Mouse (Mus musculus): ENCODE data around the gene Slc10a6.
A peak's percentile ranks its signal among the peaks of the same experiment; 100 is the strongest.

The Slc10a6 gene

DNA sequence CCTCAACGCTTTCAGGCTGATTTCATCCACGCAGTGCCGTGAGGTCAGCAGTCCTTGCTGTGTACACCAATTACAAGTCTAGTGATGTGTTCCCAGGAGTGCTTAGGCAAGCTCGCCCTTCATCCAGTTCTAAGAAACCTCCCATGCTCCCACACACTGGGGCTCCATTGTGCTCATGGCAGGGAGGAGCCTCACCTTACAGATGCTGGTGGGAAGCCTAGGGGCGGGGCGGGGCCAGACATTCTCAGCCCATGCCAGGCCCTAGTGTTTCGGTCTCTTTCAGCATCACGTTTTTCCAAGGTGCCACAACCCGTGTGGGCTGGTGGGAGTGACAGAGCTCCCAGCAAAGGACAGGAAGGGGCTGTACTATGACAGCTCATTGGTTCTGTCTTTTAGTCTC is 12.0 kb downstream of the Slc10a6 start:
- no peak for DNase-seq (ENCODE audit: low spot score)

GRCm38 (mm10) chr5:103614356-103614755 is 14.8 kb downstream of the Slc10a6 start:
- no peak for DNase-seq (ENCODE audit: low spot score)

DNA sequence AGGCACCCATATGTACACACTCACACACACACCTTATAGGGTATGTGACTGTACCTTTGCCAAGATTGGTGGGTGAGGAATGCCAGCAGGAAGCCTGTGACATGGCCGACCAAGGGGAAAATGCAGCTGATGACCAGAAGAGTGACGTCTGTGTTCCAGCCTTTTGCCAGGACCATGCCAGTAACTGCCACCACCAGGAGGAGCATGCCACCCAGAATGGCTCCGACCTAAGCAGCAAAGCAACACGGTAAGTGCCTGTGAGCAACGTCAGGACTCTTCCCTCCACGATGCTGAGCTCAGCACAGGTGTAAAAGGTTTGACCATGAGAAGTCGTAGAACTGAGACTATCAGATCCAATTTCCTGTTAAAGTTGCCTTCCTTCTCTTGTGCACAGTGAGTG is 16.9 kb downstream of the Slc10a6 start:
- DNase-seq (ENCODE audit: low spot score), result no peak

GRCm38 (mm10) chr5:103610856-103611472 is 18.2 kb downstream of the Slc10a6 start:
- no peak for DNase-seq (ENCODE audit: low spot score)

DNA sequence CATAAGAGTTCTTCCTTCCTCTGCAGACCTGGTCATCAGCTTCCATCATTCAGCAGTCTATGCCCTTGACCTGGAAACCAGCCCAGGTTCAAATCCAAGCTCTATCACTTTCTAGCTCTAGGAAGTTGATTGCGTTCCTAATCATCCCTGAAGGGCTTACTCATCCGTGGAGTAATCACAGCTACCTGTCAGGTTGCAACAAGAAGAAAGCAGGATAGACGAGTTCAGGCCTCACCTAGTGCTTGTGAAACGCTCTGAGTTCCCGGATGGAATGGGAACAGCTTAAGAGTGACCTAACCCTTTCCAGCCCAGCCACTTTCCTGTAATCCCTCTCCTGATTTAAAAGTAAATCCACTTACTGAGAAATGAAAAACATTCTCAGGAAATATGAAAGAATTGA is 19.1 kb downstream of the Slc10a6 start:
- DNase-seq (ENCODE audit: low spot score), result no peak

DNA sequence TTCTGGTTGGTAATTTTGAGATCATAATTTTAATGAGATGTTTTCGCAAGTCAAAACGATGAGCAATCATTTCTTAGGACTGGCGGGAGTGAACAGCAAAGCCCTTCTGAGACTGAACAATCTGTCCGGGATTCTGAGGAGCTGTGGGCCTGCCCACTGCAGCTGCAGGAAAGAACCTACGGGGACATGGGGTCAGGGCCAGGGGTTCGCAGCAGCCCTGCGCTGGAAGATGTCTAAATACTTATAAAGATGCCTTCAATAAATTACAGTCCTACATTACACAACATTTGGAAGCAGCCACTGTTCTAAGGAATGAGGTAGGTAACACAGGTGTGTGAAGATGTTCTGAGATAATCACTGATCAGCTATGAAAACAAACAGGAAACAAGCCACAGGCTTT is 23.5 kb downstream of the Slc10a6 start:
- no peak for DNase-seq (ENCODE audit: low spot score)

- peak; percentile 9 for DNase-seq (ENCODE audit: low spot score)
Observed at GRCm38 (mm10) chr5:103603115-103603893, 25.9 kb downstream of the Slc10a6 start.

- no peak for DNase-seq (ENCODE audit: low spot score)
Observed at GRCm38 (mm10) chr5:103598881-103599280, 30.3 kb downstream of the Slc10a6 start.

GRCm38 (mm10) chr5:103598264-103598663 is 30.9 kb downstream of the Slc10a6 start:
- no peak for DNase-seq (ENCODE audit: low spot score)

- no peak for DNase-seq (ENCODE audit: low spot score)
Observed at GRCm38 (mm10) chr5:103597604-103598003, 31.6 kb downstream of the Slc10a6 start.

GRCm38 (mm10) chr5:103596467-103597146 is 32.6 kb downstream of the Slc10a6 start:
- no peak for DNase-seq (ENCODE audit: low spot score)

- no peak for DNase-seq (ENCODE audit: low spot score)
Observed at GRCm38 (mm10) chr5:103595394-103596226, 33.6 kb downstream of the Slc10a6 start.

- DNase-seq (ENCODE audit: low spot score), result no peak
Observed at GRCm38 (mm10) chr5:103593575-103593974, 35.6 kb downstream of the Slc10a6 start.

GRCm38 (mm10) chr5:103592706-103593105 is 36.5 kb downstream of the Slc10a6 start:
- DNase-seq (ENCODE audit: low spot score), result no peak

GRCm38 (mm10) chr5:103591846-103592245 is 37.4 kb downstream of the Slc10a6 start:
- DNase-seq (ENCODE audit: low spot score), result no peak

DNA sequence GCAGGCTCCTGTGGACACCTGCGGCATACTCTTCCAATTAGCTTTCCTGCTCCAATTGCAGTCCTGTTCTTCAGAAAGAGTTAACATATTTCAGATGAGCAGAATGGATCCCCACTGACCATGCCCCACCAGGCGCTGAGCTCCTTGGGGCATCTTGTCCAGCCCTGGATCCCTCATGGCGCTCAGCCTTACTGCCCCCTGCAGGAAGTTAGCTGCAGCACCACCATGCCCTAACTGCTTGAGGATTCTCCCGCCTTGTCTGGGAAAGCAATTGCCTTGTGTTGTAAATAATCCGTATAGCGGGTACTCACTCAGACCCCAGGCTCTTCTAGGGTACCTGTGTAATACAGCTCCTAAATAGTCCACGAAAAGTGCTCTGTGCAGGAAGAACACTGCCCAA is 42.0 kb downstream of the Slc10a6 start:
- peak; percentile 49 for DNase-seq (ENCODE audit: low spot score)

DNA sequence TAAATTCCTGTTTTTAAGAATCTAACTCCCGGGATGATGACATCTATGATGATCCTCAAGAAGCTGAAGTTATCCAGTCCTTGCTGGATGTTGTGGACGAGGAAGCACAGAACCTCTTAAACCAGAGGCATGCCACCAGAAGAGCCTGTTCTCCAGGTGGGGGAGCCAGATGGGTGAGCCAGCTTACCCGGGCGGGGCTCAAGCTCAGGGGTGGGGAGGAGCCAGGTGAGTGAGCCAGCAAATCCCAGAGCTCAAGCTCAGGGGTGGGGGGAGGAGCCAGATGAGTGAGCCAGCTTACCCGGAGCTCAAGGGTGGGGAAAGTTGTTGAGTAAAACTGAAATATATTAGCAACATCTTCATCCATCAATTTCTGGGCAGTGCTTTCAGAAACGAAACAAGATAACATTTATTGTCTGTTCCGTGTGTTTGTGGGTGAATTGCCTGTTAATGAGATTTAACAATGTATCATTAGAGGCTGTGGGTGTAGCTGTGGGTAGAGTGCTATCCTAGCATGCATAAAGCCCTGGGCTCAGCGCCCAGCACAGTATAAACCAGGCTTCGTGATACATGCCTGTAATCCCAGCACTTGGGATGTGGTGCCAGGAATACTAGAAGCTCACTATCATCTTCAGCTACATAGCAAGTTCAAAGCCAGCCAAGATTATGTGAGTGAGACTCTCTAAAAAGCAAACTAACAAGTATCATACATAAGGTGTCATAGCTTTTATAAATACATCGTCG is 49.4 kb downstream of the Slc10a6 start:
- DNase-seq (ENCODE audit: low spot score), result no peak

DNA sequence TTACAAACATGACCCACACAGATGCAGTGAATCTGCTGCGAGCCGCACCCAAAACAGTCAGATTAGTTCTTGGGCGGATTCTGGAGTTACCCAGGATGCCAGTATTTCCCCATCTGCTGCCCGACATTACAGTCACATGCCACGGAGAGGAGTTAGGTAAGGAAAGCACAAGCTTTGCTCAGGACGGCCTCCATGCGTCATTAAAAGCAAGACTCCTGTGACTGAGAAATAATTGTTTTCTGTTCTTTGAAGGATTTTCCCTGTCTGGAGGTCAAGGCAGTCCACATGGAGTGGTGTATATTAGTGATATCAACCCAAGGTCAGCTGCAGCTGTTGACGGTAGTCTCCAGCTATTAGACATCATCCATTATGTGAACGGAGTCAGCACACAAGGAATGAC is 59.8 kb downstream of the Slc10a6 start:
- no peak for DNase-seq (ENCODE audit: low spot score)

DNA sequence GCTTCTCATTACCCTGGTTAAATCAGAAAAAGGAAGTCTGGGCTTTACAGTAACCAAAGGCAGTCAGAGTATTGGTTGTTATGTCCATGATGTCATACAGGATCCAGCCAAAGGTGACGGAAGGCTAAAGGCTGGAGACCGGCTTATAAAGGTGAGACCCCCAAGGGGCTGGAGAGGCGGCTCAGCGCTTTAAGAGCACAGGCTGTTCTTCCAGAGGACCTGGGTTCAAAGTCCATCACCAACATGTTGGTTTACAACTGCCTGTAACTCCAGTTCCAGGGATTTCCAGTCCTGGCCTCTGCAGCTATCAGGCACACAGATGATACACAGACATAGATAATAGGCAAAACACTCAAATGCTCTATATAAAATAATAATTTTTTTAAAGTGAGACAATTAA is 61.2 kb downstream of the Slc10a6 start:
- no peak for DNase-seq (ENCODE audit: low spot score)

DNA sequence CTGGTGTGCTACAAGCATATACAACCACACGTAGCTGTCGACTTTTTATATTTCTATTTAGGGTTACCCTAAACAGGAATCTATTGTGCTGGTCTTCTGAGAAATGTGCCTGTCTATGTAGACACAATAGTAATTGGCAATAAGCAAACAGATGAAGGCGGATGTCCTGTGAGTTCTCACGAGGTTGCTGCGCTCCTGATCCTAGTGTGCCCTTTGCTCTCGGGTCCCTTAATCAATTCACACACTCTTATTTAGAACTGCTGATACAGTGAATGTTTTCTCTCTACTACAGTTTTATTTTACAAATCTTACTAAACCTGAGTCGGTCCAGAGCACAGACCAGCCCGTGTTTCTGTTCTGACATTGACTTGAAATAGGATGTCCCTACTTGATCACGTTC is 68.7 kb downstream of the Slc10a6 start:
- DNase-seq (ENCODE audit: low spot score), result no peak

Data from retina, embryonic 14.5 days (tissue).